Mouse (Mus musculus) fibroblast of lung, adult 2 months (primary cell): ENCODE measurements around the gene Pnpla1.
A peak's percentile ranks its signal among the peaks of the same experiment; 100 is the strongest.

Source experiments
- DNase-seq: peaks from one replicate; pipeline ENCODE4 v3.0.0-alpha.2; 2011; ENCODE audit warnings: low read depth

Pnpla1 gene

DNA sequence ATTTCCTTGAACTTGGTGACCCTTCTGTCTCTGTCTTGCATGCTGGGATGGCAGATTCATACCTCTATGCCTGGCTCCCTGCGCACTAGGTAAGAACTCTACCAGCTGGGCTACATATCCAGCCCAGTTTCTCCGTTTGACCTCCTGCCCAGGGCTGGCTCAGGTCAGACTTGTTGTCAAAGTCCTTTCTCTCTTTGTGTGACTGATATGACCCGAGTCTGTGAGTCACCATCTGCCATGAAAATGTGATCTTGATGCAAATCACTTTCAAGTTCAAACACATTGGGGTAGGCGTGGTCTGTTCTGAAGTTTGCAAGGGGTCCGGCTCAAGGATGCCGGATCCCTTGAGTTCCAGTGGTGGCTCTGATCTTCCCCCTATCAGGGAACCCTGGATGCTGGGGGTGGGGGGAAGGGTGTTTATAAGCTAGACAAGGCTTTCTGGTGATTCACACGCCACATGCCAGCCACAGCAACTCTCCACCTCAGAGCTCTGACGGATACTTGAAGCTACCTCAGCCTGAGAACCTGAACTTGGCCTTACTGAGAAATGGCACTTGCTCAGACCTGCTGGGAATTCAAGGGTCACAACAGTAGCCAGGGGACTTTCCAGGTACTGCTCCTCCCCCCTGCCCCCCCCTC is 66.9 kb downstream of the Pnpla1 start:
- no peak for DNase-seq

DNA sequence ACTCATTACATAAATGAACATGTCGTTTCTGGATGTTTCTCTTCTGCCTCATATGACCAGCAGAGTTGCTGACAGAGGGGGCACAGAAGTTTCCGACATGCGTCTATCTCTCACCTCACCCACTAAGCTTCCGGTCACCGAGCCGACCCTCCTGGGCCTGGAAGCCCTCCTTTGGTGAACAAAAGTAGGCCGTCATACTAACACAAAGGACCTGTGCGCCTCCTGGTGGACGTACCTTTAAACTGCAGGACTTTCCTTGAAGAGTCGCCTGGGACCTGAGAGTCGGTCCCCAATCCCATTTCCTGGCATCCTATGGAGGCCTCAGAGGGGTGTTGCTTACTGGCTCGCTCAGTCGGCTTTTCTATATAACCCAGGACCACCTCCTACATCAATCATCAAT is 68.2 kb downstream of the Pnpla1 start:
- no peak for DNase-seq

DNA sequence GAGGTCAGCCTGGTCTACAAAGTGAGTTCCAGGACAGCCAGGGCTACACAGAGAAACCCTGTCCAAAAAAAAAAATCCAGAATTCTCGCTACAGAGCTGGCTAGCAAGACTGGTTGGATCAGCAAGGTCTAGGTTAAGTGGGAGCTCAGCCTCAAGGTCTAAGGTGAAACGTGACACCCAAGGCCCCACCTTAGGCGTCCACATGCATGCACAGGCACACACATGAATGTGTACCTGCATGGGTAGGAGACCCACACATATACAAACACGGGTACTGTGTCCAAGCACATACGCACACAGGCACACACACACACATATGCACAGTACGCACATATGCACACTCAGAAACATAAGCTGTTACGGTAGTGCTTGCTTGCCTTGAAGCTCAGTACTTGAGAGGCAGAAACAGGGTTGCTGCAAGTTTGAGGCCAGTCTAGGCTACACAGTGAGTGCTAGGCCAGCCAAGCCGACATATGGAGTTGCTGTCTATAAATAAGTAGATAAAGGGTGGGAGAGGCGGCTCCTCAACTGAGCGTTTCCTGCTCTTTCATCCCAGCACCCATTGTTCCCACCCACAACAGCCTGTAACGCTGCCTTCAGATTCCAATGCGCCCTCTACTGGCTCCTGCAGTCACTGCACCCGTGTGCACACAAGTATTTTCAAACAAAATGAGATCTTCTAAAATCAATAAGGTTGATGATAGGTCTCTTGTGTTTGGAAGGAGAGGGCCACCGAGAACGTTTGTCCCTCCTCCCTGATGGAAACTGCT is 68.8 kb downstream of the Pnpla1 start:
- no peak for DNase-seq

DNA sequence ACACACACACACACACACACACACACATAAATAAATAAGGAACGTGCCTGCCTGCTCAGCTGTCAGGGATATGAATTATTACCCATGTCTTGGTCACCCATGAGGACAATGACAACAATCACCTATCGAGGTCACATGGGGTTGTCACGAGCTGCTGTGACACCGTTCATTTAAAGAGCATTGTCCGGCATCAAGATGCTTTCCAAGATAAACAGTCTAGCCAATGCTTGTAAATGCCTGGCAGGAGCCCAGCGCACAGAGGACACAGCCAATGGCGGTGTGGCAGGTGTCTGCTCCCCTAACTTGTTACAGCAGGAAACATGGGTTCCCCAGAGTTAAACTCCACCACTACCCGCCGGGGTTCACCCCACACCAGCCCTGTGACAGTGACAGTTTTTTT is 69.8 kb downstream of the Pnpla1 start:
- no peak for DNase-seq

DNA sequence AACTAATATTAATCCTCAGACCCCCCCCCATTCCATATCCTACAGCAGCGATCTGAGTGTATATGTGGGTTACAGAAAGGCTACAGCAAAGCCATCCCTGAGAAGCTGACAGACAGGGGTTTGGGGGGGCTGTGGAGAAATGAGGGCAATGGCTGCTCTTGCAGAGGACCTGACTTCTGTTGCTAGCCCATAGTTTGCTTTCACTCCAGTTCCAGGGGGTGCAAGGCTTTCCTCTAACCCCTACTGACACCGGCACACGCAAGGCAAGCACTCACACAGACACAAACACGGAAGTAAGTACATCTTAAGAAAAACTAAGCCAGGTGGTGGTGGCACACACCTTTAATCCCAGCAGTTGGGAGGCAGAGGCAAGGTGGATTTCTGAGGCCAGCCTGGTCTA is 71.2 kb downstream of the Pnpla1 start:
- no peak for DNase-seq

DNA sequence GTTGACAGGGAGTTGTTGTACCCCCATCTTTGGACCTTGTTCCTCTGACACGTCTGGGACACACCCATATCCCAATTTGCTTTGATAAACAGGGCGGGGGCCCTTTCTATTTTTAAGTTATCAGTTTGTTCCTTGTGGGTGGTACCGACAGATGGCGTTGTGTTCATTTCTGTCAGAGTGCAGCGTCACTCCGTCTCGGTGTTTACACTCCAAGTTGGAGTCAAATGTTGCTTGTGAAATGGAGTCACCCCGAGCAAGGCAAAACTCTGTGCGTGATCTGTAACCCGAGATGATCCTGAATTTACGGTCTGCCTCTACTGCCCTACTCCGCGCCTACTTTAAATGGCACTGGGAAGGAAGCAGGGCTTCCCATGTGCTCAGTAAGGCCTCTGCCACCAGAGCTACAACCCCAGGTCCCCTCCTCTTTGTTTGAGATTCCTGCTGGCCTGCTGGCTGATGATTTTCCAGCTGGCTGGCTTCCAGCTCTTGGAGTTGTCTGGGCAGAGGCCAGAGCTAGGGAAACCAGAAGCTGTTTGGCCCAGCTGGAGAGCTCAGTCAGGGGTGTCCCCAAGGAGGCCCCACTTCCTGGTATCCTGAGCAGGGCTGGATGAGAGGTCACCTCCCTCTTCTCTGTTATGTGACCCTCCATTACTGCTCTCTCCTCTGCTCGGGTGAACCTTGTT is 72.3 kb downstream of the Pnpla1 start:
- peak; percentile 75 for DNase-seq

DNA sequence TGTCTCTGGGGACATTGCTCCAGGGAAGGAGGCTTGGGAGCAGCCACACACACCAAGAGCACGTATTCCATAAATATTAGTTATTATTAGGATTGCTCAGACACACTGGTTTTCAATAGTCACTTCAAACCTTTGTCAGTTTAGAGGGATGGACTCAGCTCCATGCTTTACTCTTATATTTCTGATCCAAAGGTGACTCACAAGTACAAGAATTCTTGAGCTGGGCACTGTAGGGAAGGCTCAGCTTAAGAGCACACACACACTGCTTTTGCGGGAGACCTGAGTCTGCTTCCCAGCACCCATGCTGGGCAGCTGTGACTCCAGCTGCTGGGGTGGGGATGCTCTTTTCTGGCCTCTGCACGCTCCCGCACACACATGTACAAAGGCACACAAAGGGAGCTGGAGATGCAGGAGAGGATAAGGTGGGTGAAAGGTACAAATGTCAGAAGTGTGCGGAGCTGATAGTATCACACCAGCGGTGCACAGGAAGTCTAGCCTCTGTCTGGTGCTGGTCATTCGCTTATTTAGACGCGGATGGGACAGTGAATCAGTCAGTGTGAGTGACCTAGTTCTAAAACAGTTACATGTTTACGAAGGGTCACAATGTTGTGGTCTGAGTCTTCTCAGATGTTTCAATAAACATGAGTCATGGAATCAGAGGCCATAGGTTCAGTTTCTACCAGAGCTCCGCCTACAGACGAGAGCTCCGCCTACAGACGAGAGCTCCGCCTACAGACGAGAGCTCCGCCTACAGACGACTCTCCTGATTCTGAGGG is 73.4 kb downstream of the Pnpla1 start:
- no peak for DNase-seq

DNA sequence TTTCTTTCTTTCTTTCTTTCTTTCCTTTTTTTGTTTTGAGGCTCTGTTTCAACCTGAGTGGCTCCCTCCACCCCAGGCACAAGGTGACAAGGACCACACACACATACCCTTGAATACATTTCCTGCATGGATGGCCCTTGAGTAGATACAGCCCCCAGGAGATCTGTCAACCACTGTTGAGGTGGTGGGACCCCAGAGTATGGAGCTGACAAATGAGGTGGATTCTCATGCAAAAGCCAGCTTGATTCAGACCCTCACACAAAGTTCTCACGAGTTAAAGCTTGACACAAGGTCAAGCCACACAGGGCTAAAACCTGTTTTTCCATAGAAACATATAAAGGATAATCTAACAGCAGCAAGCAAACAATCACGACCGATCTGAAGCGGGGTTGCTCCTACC is 74.1 kb downstream of the Pnpla1 start:
- DNase-seq: no peak

DNA sequence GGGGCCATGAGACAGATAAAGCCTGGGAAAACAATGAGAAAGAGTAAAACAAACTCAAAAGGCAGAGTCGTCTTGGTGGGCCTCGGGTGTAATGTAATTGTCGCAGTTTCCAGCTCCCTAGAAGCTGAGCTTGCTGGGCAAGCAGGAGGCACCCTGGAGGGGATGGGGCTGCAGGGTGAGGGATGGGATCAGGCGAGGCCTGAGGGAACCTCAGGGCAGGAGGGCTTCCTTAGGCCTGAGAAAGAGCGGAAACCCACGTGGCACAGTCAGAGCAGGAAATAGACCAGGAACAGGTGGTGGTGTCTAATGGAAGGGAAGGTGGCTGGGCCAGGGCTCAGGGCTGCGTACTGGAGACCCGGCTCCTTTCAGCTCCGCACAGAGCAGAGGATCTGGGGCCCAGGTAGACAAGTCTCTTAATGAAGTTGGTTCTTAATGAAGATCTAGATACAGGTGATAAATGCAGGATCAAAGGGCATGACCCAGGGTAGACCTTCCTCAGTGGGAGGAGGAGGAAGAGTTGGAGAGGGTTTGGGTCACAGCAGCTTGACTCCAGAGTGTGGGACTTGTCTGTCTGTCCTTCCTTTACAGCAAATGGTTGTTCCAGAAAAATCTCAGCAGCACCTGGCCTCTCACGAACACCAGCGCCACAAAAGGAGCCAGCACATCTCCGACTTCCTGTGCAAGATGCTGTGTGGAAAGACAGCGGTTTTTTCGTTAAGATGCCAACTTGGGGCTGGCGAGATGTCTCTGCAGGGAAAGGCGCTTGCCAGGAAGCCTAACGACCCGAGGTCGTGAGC is 76.1 kb downstream of the Pnpla1 start:
- DNase-seq: no peak

DNA sequence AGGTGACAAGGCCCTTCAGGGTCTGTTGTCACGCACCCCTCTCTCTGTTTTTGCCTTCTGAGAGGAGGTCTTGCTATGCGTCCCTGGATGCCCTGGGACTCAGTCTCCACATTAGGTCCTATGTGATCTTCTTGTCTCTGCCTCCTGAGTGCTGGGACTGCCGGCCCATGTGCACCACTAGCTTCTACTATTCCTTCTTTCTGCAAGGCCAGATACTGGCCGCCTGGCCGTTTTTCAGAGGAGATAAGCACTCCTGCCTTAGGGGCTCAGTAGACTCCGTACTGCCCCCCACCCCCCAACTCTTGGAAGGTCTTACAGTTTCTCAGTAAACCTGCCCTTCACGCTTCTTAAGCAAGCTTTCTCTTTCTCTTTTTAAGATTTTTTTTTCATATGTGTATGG is 77.9 kb downstream of the Pnpla1 start:
- no peak for DNase-seq

DNA sequence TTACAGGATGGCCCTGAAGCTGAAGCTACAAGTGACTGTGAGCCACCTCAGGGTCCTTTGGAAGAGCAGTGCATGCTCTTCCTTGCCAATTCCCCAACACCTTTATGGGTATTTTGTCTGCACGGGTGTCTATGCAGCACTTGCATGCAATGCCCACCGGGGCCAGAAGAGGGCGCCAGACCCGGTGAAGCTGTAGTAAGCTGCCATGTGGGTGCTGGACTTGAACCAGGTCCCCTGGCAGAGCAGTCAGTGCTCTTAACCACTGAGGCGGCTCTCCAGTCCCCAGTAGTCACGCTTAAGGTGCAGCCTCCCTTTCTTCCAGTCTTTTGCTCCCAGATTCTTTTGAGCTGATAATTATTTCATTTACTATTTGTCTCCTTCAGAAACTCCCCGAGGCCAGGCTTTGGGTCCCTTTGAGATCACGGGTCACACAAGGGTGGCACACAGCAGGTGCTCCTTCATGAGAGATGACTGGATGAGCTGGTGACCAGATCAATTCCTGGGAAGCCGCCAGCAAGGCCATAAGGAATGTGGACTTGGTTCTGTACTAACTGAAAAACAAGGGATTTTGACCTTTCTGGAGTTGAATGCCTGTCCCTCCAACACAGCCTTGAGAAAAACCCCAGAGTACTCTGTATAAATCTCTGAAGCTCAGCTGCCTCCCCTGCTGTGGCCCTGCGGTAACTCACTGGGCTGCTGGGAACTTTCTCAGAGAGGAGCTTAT is 78.6 kb downstream of the Pnpla1 start:
- DNase-seq: no peak
